Mouse (Mus musculus): ENCODE measurements around the gene Cxcr5. TPM values are rescaled to one million over a fixed set of nuclear protein-coding genes. Genes with fewer than 3 reads are reported as not detected.

Cxcr5 gene
- total RNA-seq, 2 experiments from 2014 or later: 0.10 TPM

GRCm38 (mm10) chr9:44510355-44510871 is 51.3 kb downstream of the Cxcr5 start:
- DNase-seq (ENCODE audit: low spot score in 2 of 2): no peak

GRCm38 (mm10) chr9:44509487-44510354 is 52.0 kb downstream of the Cxcr5 start:
- peak; percentile 87 to 88 for DNase-seq (ENCODE audit: low spot score in 2 of 2)

GRCm38 (mm10) chr9:44508721-44509486 is 52.8 kb downstream of the Cxcr5 start:
- DNase-seq (ENCODE audit: low spot score in 2 of 2): no peak

- no peak for DNase-seq (ENCODE audit: low spot score in 2 of 2)
These were observed 53.5 kb downstream of the Cxcr5 start for GRCm38 (mm10) chr9:44508124-44508619.

- DNase-seq (ENCODE audit: low spot score in 2 of 2): no peak
These were observed 54.3 kb downstream of the Cxcr5 start for GRCm38 (mm10) chr9:44507345-44507744.

- DNase-seq (ENCODE audit: low spot score in 2 of 2): no peak
These were observed 55.1 kb downstream of the Cxcr5 start for GRCm38 (mm10) chr9:44506566-44506965.

- no peak for DNase-seq (ENCODE audit: low spot score in 2 of 2)
These were observed 55.7 kb downstream of the Cxcr5 start for GRCm38 (mm10) chr9:44505824-44506467.

GRCm38 (mm10) chr9:44504893-44505823 is 56.5 kb downstream of the Cxcr5 start:
- no peak for DNase-seq (ENCODE audit: low spot score in 2 of 2)

GRCm38 (mm10) chr9:44502006-44502405 is 59.7 kb downstream of the Cxcr5 start:
- peak in 1 of 2 experiments; percentile 75 for DNase-seq (ENCODE audit: low spot score in 2 of 2)

GRCm38 (mm10) chr9:44501206-44501879 is 60.3 kb downstream of the Cxcr5 start:
- DNase-seq (ENCODE audit: low spot score in 2 of 2): peak in 1 of 2 experiments; percentile 25

GRCm38 (mm10) chr9:44500638-44501175 is 61.0 kb downstream of the Cxcr5 start:
- DNase-seq (ENCODE audit: low spot score in 2 of 2): no peak

GRCm38 (mm10) chr9:44500163-44500533 is 61.5 kb downstream of the Cxcr5 start:
- no peak for DNase-seq (ENCODE audit: low spot score in 2 of 2)

- DNase-seq (ENCODE audit: low spot score in 2 of 2): peak; percentile 56 to 66
These were observed 62.1 kb downstream of the Cxcr5 start for GRCm38 (mm10) chr9:44499356-44500162.

GRCm38 (mm10) chr9:44498421-44499355 is 63.0 kb downstream of the Cxcr5 start:
- peak; percentile 74 to 82 for DNase-seq (ENCODE audit: low spot score in 2 of 2)

GRCm38 (mm10) chr9:44497624-44498377 is 63.9 kb downstream of the Cxcr5 start:
- DNase-seq (ENCODE audit: low spot score in 2 of 2): peak in 1 of 2 experiments; percentile 35

GRCm38 (mm10) chr9:44496803-44497461 is 64.7 kb downstream of the Cxcr5 start:
- no peak for DNase-seq (ENCODE audit: low spot score in 2 of 2)

Measured in gastrocnemius, postnatal 4 days (tissue).